Mouse (Mus musculus): ENCODE measurements around the gene Tescl.

Tescl gene

GRCm38 (mm10) chr7:24361001-24361400 is 27.3 kb upstream of the Tescl start:
- DNase-seq = no peak

- no peak for DNase-seq
Measured at GRCm38 (mm10) chr7:24359269-24359668, 25.5 kb upstream of the Tescl start.

- DNase-seq = no peak
Measured at GRCm38 (mm10) chr7:24357899-24358298, 24.2 kb upstream of the Tescl start.

GRCm38 (mm10) chr7:24356081-24356480 is 22.3 kb upstream of the Tescl start:
- no peak for DNase-seq

GRCm38 (mm10) chr7:24355646-24356045 is 21.9 kb upstream of the Tescl start:
- DNase-seq = no peak

- DNase-seq = no peak
Measured at GRCm38 (mm10) chr7:24348896-24349295, 15.2 kb upstream of the Tescl start, which contains the start of gene Lypd5. Gene Lypd5 (plus strand): TSS chr7:24349196.

- DNase-seq = no peak
Measured at GRCm38 (mm10) chr7:24346444-24346843, 12.7 kb upstream of the Tescl start.

GRCm38 (mm10) chr7:24343701-24344272 is 10.1 kb upstream of the Tescl start:
- no peak for DNase-seq

GRCm38 (mm10) chr7:24338241-24338640 is 4.5 kb upstream of the Tescl start:
- no peak for DNase-seq

GRCm38 (mm10) chr7:24335699-24336309 is 2.1 kb upstream of the Tescl start:
- DNase-seq = peak; percentile 65 to 77

- no peak for DNase-seq
Measured at GRCm38 (mm10) chr7:24327281-24327975, 6.3 kb downstream of the Tescl start.

GRCm38 (mm10) chr7:24326273-24327135 is 7.2 kb downstream of the Tescl start:
- DNase-seq = no peak

GRCm38 (mm10) chr7:24325675-24326128 is 8.0 kb downstream of the Tescl start:
- no peak for DNase-seq

GRCm38 (mm10) chr7:24325197-24325596 is 8.5 kb downstream of the Tescl start:
- no peak for DNase-seq

- DNase-seq = no peak
Measured at GRCm38 (mm10) chr7:24322593-24322992, 11.1 kb downstream of the Tescl start.

GRCm38 (mm10) chr7:24318942-24319341 is 14.8 kb downstream of the Tescl start:
- DNase-seq = no peak

- DNase-seq = peak; percentile 96 to 98
Measured at GRCm38 (mm10) chr7:24316567-24317092, 17.1 kb downstream of the Tescl start, which contains the start of gene Zfp94. Gene Zfp94 (minus strand): TSS chr7:24316666.

- DNase-seq = peak in 1 of 2 experiments; percentile 14
Measured at GRCm38 (mm10) chr7:24315726-24316566, 17.8 kb downstream of the Tescl start.

- DNase-seq = peak; percentile 30 to 31
Measured at GRCm38 (mm10) chr7:24300771-24301282, 32.9 kb downstream of the Tescl start, which contains the start of gene Zfp61. Gene Zfp61 (minus strand): TSS chr7:24301232.

GRCm38 (mm10) chr7:24299823-24300481 is 33.8 kb downstream of the Tescl start:
- peak; percentile 32 to 37 for DNase-seq
